Comparison of ENCODE assay signal across 12 mouse cellular contexts in the genomic region with DNA sequence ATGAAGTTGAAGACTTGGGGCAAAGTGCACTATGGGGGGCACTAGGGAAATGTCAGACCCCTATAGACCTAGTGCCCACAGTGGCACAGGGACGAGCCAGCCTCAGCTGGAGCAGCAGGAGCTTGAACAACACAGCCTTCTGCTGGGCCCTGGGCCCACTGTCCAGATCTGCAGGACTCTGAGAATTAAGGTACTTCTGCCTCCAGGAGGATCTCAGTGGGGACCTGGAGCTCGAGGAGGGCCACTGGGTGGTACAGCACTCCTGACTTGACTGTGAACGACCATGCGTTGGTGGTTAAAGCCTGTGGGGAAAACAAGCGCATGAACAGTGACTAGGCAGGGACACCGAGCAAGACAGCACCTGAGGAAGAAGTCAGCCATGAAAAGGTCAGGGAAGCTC. TPM values are rescaled to one million over a fixed set of nuclear protein-coding genes. Genes with fewer than 3 reads are reported as not detected.
DNase-seq lines count a peak whose midpoint lies in the region; ATAC-seq and TF ChIP-seq lines count a peak whose summit lies in the region.
"Had no signal": no experiment of that assay in that cellular context is flagged by ENCODE, and none has a peak within 500 bp of the region (broad histone marks: within the 10 kb centered on the region; RNA-seq: fewer than 3 reads in every experiment).

No protein-coding gene starts in this region.

- H3K27ac ChIP-seq in heart, embryonic 11.5 days (ENCODE audit: low read depth, low read length) = peak overlapping the region; percentile 67
- H3K27ac ChIP-seq in liver, embryonic 12.5 days = peak overlapping the region; percentile 45; the same call in 1 of the 2 replicates
- peak overlapping the region; percentile 56 for H3K27ac ChIP-seq in heart, postnatal 0 days (ENCODE audit: low read depth)
- H3K27ac ChIP-seq in liver, embryonic 15.5 days (replicated peaks) = 0 out of 2 replicates have a peak overlapping the region, but pooled peaks have one; percentile 3

- no peaks in the 10 kb centered on the region for H3K9me3 ChIP-seq in heart, embryonic 11.5 days (replicated peaks; ENCODE audit: control insufficient read depth, low read length)
- H3K9me3 ChIP-seq in liver, embryonic 12.5 days (replicated peaks) = no peaks in the 10 kb centered on the region
- H3K9me3 ChIP-seq in heart, postnatal 0 days (replicated peaks; ENCODE audit: control insufficient read depth, low read length) = no peaks in the 10 kb centered on the region
- H3K9me3 ChIP-seq in liver, embryonic 15.5 days (replicated peaks) = no peaks in the 10 kb centered on the region

- 86% methylated on average over 6 of the region's 6 CpGs for WGBS in heart, embryonic 11.5 days (ENCODE audit: insufficient replicate concordance)
- WGBS in liver, embryonic 12.5 days (ENCODE audit: insufficient replicate concordance) = 70% methylated on average over 6 of the region's 6 CpGs
- 83% methylated on average over 6 of the region's 6 CpGs for WGBS in heart, postnatal 0 days
- WGBS in liver, embryonic 15.5 days (ENCODE audit: insufficient replicate concordance) = 67% methylated on average over 6 of the region's 6 CpGs

- TF ChIP-seq CTCF in heart, postnatal 0 days (IDR thresholded peaks at IDR 0.05; ENCODE audit: low read depth) = no peak

- no peak for TF ChIP-seq EP300 in heart, postnatal 0 days (IDR thresholded peaks at IDR 0.05; ENCODE audit: low read depth)

- no peaks in the 10 kb centered on the region for H3K4me1 ChIP-seq in heart, embryonic 11.5 days (ENCODE audit: control insufficient read depth, insufficient read depth, low read length)
- peaks cover 13% of the 10 kb centered on the region for H3K4me1 ChIP-seq in liver, embryonic 12.5 days
- H3K4me1 ChIP-seq in heart, postnatal 0 days (ENCODE audit: control insufficient read depth, insufficient read depth) = peaks cover 6% of the 10 kb centered on the region; the same call in 1 of the 2 replicates
- H3K4me1 ChIP-seq in liver, embryonic 15.5 days (replicated peaks) = peaks cover 7% of the 10 kb centered on the region; the same call in 1 of the 2 replicates

- ATAC-seq in heart, embryonic 11.5 days (replicated peaks; ENCODE audit: insufficient number of reproducible peaks, low FRiP score, low TSS enrichment) = no peak
- no peak for ATAC-seq in liver, embryonic 12.5 days
- ATAC-seq in heart, postnatal 0 days (ENCODE audit: insufficient read depth, low read depth) = no peak
- no peak for ATAC-seq in liver, embryonic 15.5 days (ENCODE audit: insufficient read depth)
- ATAC-seq in monocyte, adult 5-6 weeks (replicated peaks; ENCODE audit: insufficient number of reproducible peaks, low FRiP score, low TSS enrichment, poor library complexity, severe bottlenecking) = no peak

- no peak overlapping the region for H3K4me2 ChIP-seq in heart, embryonic 11.5 days
- H3K4me2 ChIP-seq in liver, embryonic 12.5 days = no peak overlapping the region
- H3K4me2 ChIP-seq in heart, postnatal 0 days (ENCODE audit: low read depth, low read length) = no peak overlapping the region
- H3K4me2 ChIP-seq in liver, embryonic 15.5 days = no peak overlapping the region

- intact Hi-C loops in heart, postnatal 14 days (cut with DNase I) = no loop called here

- no peak overlapping the region for H3K9ac ChIP-seq in heart, embryonic 11.5 days (ENCODE audit: low read depth, low read length)
- H3K9ac ChIP-seq in liver, embryonic 12.5 days = no peak overlapping the region
- no peak overlapping the region for H3K9ac ChIP-seq in heart, postnatal 0 days (replicated peaks; ENCODE audit: low read depth, low read length)
- H3K9ac ChIP-seq in liver, embryonic 15.5 days = no peak overlapping the region

- peaks cover 32% of the 10 kb centered on the region for H3K36me3 ChIP-seq in heart, embryonic 11.5 days (ENCODE audit: control insufficient read depth, insufficient read depth, low read length)
- H3K36me3 ChIP-seq in liver, embryonic 12.5 days = peaks cover 72% of the 10 kb centered on the region
- H3K36me3 ChIP-seq in heart, postnatal 0 days (replicated peaks; ENCODE audit: control insufficient read depth, insufficient read depth, low read length) = peaks cover 87% of the 10 kb centered on the region
- H3K36me3 ChIP-seq in liver, embryonic 15.5 days (replicated peaks) = peaks cover 22% of the 10 kb centered on the region

- no peak for DNase-seq in heart, postnatal 14 days
- no peak for DNase-seq in liver
- DNase-seq in heart, postnatal 0 days (ENCODE audit: low spot score) = no peak
- no peak for DNase-seq in layer of hippocampus, postnatal 36 days
- DNase-seq: layer of hippocampus, adult 9-11 months; thymus, postnatal 36 days had no signal

- H3K27me3 ChIP-seq in heart, embryonic 11.5 days (ENCODE audit: control insufficient read depth, insufficient read depth, low read length) = no peaks in the 10 kb centered on the region
- H3K27me3 ChIP-seq in liver, embryonic 12.5 days (replicated peaks) = no peaks in the 10 kb centered on the region
- H3K27me3 ChIP-seq in heart, postnatal 0 days (ENCODE audit: control insufficient read depth, insufficient read depth, low read length) = no peaks in the 10 kb centered on the region
- H3K27me3 ChIP-seq in liver, embryonic 15.5 days = no peaks in the 10 kb centered on the region
- H3K27me3 ChIP-seq: CH12.LX had no signal

- H3K4me3 ChIP-seq in heart, embryonic 11.5 days (ENCODE audit: low read depth, low read length) = no peak overlapping the region
- H3K4me3 ChIP-seq in liver, embryonic 12.5 days = no peak overlapping the region
- H3K4me3 ChIP-seq in heart, postnatal 0 days (ENCODE audit: low read depth, low read length) = no peak overlapping the region
- no peak overlapping the region for H3K4me3 ChIP-seq in liver, embryonic 15.5 days (replicated peaks)

RNA-seq across cellular contexts. Expression of gene Fam186b, which starts 22.4 kb away (rescaled TPM):
- polyA plus RNA-seq in heart, embryonic 11.5 days (2014; fragmentation: Nextera tagmentation; extraction: Ambion mirVana) = 0.17 and 0.66 TPM in 2 replicates
- total RNA-seq in heart, postnatal 14 days (2021) = not detected
- 0.06 TPM in 2 replicates for polyA plus RNA-seq in liver, embryonic 12.5 days (2016; fragmentation: Nextera tagmentation; extraction: Ambion mirVana)
- not detected in 2 replicates for total RNA-seq in heart, postnatal 0 days (2014; rRNA removed; ENCODE audit: low replicate concordance)
- 0.07 and 0.22 TPM in 2 replicates for polyA plus RNA-seq in heart, postnatal 0 days (2015; fragmentation: Nextera tagmentation; extraction: Ambion mirVana)
- not detected in 2 replicates for polyA plus RNA-seq in liver, embryonic 15.5 days (2015; fragmentation: Nextera tagmentation; extraction: Ambion mirVana)
- 1 to 10 TPM; 1.1 to 1.6 TPM for total RNA-seq in layer of hippocampus, postnatal 36 days (2021)
- not detected in 3 replicates for total RNA-seq in monocyte, adult 5-6 weeks (2017)
- total RNA-seq: gastrocnemius, postnatal 25 days had no signal

RNA-seq across cellular contexts. Expression of gene Prpf40b, which starts 23.2 kb away (rescaled TPM):
- 34.6 and 37.4 TPM in 2 replicates for polyA plus RNA-seq in heart, embryonic 11.5 days (2014; fragmentation: Nextera tagmentation; extraction: Ambion mirVana)
- 10 to 100 TPM; 25.5 to 26.3 TPM for total RNA-seq in heart, postnatal 14 days (2021)
- polyA plus RNA-seq in liver, embryonic 12.5 days (2016; fragmentation: Nextera tagmentation; extraction: Ambion mirVana) = 13.8 and 15.5 TPM in 2 replicates
- total RNA-seq in heart, postnatal 0 days (2014; rRNA removed; ENCODE audit: low replicate concordance) = 25.4 and 26.9 TPM in 2 replicates
- polyA plus RNA-seq in heart, postnatal 0 days (2015; fragmentation: Nextera tagmentation; extraction: Ambion mirVana) = 27.4 and 29.3 TPM in 2 replicates
- 6.6 and 8.8 TPM in 2 replicates for polyA plus RNA-seq in liver, embryonic 15.5 days (2015; fragmentation: Nextera tagmentation; extraction: Ambion mirVana)
- total RNA-seq in layer of hippocampus, postnatal 36 days (2021) = 10 to 100 TPM; 96.8 to 98.3 TPM
- 0.57 to 7.6 TPM (median 1.7 TPM) in 3 replicates for total RNA-seq in monocyte, adult 5-6 weeks (2017)

RNA-seq across cellular contexts. Expression of gene Fmnl3, which starts 52.2 kb away (rescaled TPM):
- polyA plus RNA-seq in heart, embryonic 11.5 days (2014; fragmentation: Nextera tagmentation; extraction: Ambion mirVana) = 11.0 and 11.4 TPM in 2 replicates
- 10 to 100 TPM; 29.4 to 29.7 TPM for total RNA-seq in heart, postnatal 14 days (2021)
- polyA plus RNA-seq in liver, embryonic 12.5 days (2016; fragmentation: Nextera tagmentation; extraction: Ambion mirVana) = 7.4 and 8.6 TPM in 2 replicates
- 18.2 and 21.6 TPM in 2 replicates for total RNA-seq in heart, postnatal 0 days (2014; rRNA removed; ENCODE audit: low replicate concordance)
- polyA plus RNA-seq in heart, postnatal 0 days (2015; fragmentation: Nextera tagmentation; extraction: Ambion mirVana) = 10.1 and 12.1 TPM in 2 replicates
- polyA plus RNA-seq in liver, embryonic 15.5 days (2015; fragmentation: Nextera tagmentation; extraction: Ambion mirVana) = 3.5 and 3.8 TPM in 2 replicates
- 1 to 10 TPM; 9.2 to 10.0 TPM for total RNA-seq in layer of hippocampus, postnatal 36 days (2021)
- 29.5 to 41.3 TPM (median 31.6 TPM) in 3 replicates for total RNA-seq in monocyte, adult 5-6 weeks (2017)

Comparison
In these comparisons a context has a peak if more than half of its experiments do, and no peak if none do; other contexts are left out.
1. H3K27ac ChIP-seq: peak in every context shown above with its lines; median percentile 67 in heart, embryonic 11.5 days; 56 in heart, postnatal 0 days; 45 in liver, embryonic 12.5 days; 3 in liver, embryonic 15.5 days.